Mouse (Mus musculus): ENCODE data around the gene Atp13a5.

Gene Atp13a5

DNA sequence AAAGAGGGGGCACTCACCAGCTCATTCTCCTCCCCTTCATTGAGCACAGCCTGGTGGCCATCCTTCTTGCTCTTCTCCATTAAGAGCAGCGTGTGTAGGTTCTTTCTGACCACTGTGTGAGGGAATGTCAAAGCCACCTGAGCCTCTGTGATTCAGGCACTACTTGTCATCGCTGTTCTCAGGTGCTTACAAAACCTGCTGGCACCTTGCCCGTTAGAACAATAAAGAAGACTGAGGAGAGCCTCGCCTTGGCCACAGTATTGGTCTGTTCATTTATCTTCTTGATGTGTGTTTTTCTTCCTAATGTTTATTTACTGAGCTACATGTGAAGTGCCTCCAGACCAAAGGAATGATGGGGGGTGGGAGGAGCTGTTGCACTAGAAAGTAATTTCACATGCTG is at the start of gene Atp13a5:
Gene Atp13a5, minus strand, starts transcription at position 275 of the 400 bp plus-strand sequence.
- DNase-seq (ENCODE audit: low spot score): no peak

DNA sequence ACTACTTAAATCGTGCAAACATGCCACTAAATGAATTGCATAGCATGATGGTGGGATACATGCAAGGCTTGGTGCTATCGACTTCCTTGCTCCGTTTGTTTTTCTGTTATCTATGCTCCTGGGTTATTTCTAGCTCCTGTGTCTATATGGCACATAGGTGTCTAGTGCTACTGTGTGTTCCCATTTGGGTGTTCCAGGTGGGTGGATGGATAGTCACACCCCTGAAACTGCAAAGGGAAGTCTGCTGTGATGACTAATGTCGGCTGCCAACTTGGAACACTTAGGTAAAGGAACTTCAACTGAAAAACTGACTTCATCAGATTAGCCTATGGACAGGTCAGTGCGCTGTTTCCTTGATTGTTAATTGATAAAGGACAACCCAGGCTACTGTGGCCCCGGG is 36.3 kb upstream of the Atp13a5 start:
- no peak for DNase-seq (ENCODE audit: low spot score)

DNA sequence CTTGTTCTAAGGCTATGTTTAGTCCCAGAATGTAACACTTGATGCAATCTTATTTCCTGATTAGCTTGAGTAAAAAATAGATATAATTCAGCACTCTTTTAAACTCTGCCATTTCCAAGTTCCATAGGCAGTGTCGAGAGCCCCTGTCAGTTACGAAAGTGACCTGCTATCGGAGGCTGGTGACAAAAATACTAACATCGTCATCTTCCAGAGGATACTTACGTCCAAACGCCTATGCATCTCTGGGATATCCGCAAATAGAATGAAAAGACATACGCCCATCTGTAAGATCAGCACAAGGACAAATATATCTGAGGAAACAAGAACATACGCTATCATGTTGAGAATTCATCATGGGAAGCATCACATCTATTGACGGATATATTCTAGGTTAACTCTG is 28.8 kb upstream of the Atp13a5 start:
- no peak for DNase-seq (ENCODE audit: low spot score)

DNA sequence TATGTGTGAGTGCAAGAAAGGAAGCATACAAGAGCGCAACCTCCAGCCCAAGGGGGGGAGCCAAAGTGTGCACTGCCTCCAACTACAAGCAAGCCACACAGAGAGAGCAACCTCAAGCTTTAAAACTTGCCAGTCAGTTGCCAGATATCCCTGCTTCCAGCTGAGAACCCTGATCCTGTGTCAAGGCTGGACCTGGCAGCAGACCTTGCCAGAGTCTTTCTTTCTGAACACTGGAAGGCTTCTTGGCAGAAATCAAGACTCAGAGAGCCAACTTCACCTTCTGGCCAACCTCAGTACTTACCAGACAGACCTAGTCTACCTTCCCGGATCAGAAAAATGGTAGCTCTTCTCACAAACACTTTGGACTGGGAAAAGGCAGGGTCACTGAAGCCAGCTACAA is 20.5 kb upstream of the Atp13a5 start:
- DNase-seq (ENCODE audit: low spot score): no peak

DNA sequence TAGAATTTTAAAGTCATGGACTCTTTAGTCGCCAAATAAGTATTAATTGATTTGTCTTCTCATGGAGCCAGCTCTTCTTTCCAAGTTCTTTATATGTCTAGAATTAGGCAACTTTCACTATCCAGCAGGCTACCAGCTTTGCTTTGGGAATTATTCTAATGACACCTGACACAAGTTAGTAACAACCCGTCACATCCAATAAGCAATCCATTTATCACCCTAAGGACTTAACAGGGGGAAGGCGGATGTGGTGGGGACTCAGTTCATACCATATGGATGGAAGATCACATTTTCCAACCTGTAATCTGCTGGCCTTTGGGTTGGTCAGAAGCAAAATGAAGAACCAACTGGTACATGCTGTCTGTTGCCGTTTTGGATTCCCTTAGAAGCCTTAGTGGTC is 6.2 kb upstream of the Atp13a5 start:
- no peak for DNase-seq (ENCODE audit: low spot score)

GRCm38 (mm10) chr16:29374636-29375035 is 3.9 kb downstream of the Atp13a5 start:
- no peak for DNase-seq (ENCODE audit: low spot score)

GRCm38 (mm10) chr16:29331351-29332044 is 47.0 kb downstream of the Atp13a5 start:
- no peak for DNase-seq (ENCODE audit: low spot score)

- DNase-seq (ENCODE audit: low spot score): no peak
Observed at GRCm38 (mm10) chr16:29330948-29331347, 47.6 kb downstream of the Atp13a5 start.

DNA sequence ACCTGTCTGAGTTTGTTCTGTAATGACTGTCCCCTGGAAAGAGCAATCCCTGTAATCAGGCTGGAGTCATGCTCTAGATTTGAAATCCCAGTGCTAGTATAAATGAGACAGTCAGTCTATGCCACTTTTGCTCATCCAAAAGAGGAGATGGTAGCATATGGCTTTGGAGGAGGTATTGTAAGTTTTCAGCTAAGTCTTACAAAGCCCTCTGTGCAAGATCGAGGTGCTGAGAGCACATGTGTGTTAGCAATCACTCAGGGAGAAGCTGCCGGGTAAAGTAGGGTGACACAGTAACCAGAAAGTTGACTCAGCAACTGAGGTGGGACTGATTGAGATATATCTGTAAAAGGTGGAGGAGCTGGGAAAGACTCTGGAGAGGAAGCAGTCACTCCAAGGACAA is 49.3 kb downstream of the Atp13a5 start:
- DNase-seq (ENCODE audit: low spot score): no peak

DNA sequence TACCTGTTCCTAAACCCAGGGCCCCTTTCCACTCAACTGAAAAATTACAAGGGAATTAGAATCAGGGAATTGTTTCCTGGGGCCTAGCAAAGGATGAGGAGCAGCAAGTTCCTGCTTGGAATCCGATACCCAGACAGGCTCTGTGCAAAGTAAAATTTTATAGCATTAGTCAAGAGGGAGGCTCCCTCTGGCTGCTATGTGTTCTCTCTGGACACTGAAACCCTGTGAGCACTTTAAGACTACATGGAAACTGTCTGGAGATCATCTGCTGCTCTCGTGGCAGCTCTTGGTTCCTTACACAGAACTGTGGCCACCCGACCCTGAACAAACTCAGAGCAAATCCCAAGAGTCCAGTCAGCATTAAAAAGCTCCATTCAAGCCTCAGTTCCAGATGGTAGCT is 50.6 kb downstream of the Atp13a5 start:
- DNase-seq (ENCODE audit: low spot score): no peak

GRCm38 (mm10) chr16:29325233-29325919 is 53.2 kb downstream of the Atp13a5 start:
- no peak for DNase-seq (ENCODE audit: low spot score)

DNA sequence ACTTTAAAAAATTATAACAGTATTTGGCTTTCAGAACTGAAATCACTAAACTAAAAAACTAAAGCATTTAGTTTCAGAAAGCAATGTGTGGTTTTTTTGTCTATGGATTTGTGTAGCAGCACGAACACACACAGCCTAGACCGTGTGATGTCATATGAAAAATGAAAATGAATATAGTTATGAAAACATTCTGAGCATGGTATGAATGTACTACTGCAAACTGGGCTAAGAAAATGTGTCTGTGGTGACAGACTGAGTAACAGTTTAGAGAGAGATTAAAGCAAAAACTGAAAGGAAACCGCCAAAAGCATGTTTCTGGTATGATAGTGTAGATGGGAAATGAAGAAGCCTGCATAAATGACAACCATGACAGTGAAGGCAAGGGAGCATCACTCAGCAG is 57.8 kb downstream of the Atp13a5 start:
- no peak for DNase-seq (ENCODE audit: low spot score)

DNA sequence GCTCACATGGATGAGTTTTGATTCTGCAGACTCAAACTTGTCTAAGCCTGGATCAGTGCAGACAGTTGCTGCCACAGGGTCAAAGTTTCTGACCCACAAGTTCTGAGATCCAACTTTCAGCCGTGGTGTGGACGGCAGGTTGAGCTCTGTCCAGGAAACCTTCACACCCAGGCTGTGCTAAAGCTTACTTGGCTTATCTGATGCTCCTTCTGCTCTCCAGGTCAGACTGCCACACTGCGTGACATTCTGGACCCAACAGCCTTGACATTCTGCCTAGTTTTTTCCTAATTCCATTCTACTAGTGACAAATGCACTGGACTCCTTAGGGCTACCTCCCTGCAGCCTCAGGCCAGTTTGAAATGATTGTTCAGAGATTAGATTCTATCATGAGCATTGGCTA is 63.1 kb downstream of the Atp13a5 start:
- no peak for DNase-seq (ENCODE audit: low spot score)

DNA sequence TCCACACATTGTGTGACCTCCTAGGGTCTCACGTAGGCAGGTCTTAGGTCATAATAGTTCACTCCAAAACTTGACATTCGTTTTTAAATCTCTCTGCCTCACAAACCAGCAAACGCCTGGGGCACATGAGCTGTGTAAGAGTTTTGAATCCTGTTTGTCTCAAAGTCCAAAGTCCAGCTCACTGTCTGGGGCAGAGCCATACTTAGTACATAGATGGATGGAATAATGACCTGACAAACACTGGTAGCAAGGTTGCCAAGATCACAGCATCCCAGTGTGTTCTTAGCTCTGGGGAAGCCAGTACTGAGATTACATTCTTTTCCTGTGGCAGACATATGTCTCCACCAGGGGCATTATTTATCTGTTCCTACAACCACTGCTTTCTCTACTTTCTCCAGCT is 63.5 kb downstream of the Atp13a5 start:
- no peak for DNase-seq (ENCODE audit: low spot score)

GRCm38 (mm10) chr16:29297555-29298021 is 80.9 kb downstream of the Atp13a5 start:
- DNase-seq (ENCODE audit: low spot score): no peak

GRCm38 (mm10) chr16:29280691-29281090 is 97.8 kb downstream of the Atp13a5 start:
- DNase-seq (ENCODE audit: low spot score): no peak

GRCm38 (mm10) chr16:29254325-29254724 is 124.2 kb downstream of the Atp13a5 start:
- no peak for DNase-seq (ENCODE audit: low spot score)

- DNase-seq (ENCODE audit: low spot score): no peak
Observed at GRCm38 (mm10) chr16:29235951-29236350, 142.6 kb downstream of the Atp13a5 start.

DNA sequence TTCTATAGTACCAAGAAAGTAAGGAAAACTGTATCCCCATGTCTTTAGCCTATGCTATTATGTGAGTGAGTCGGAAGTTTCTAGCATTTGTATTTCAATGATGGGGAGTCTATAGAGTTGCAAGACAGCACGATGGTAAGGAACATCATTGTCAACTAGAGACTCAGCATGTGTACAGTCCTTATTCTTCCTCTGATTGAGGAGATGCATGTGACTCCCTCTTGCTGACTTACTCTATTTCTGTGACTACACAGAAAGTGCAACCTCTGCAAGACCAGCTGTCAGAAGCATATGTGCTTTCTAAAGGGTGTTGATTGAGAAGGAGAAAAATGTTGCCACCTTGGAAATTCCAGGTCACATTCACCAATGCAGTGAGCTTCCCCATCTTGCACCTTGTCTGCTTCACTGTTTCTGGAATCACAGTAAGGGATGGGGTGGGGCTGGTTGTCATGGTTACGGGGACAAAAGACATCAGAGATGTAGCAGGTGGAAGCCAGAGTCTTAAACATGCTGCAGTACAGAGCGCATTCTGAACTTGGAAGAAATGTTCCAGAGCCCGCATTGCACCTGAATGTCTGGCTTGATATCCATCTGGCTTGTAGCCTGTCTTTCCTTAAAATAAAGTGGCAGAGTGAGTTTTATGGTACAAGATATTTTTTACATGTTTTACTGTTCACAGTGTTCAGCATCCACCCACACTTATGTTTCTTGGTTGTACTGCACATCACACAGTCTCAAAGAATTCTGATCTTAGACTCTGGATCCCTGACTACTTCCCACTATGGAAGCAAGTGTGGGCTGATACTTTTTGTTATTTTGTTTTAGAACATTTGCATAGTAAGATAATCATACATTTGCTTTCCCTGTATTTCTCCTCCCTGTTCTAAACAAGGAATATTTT is 161.9 kb downstream of the Atp13a5 start:
- DNase-seq (ENCODE audit: low spot score): no peak

DNA sequence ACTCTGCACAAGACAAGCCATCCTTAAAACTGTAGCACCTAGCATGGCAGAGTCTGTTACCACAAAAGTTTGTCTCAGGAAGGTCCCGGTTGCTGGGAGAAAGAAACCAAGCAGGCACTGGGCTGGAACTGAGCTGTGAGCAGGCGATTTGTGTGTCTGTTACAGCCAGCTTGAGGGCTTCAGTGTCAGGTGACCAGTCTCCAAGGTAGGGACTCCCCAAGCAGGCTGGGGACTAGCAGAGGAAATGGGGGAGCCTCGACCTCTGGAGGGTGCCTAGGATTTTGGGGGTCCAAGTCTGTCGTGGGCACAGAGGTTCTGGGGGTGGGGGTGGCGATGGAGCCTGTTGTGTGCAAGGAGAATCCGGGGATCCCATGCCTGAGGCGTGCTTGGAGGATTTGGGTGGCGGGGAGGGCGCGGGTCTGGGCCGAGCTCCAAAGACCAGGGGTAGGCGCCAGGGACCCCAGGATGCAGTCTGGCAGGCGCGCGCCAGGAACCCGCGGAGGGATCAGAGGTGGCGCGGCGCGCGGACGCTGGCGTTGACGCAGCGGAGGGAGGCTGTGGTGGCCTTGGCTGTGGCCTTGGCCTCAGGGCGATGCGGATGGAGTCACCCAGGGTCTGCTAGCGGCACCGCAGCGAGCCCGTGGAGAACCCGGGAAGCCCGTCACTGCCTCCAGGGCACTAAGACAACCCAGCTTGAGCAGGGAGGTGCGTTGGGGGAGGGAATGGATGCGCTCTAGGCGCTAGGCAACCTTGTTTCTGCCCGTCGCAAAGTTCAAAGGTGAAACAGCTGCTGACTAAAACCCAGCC is 168.7 kb downstream of the Atp13a5 start, which contains the start of gene Hrasls:
Gene Hrasls, plus strand, starts transcription at position 91 of the 807 bp plus-strand sequence.
- DNase-seq (ENCODE audit: low spot score): peak; percentile 12

DNA sequence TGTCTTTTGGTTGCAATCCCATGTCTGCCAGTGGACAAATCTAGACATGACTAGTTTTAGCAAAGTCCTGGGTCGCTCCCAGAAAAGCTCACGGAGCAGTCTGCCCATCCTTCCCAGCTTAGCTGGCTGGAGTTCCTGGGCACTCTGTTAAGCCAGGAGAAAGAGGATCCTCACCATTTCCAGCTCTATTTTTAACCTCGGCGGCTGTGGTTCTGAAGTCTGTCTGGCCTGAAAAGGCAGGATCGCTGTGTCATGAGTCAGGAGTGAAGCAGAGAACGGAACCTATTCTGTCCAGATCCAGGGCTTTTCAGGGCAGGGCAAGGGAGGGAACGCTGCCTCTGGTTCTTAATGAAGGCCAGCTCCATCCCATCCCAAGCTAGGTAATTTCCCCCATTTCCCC is 169.7 kb downstream of the Atp13a5 start:
- DNase-seq (ENCODE audit: low spot score): no peak

- no peak for DNase-seq (ENCODE audit: low spot score)
Observed at GRCm38 (mm10) chr16:29205581-29205980, 173.0 kb downstream of the Atp13a5 start.

Data from ovary, postnatal 14 days (tissue).